Mouse (Mus musculus) intestine, embryonic 14.5 days (tissue): ENCODE results near the gene Cct2. TPM values are rescaled to one million over a fixed set of nuclear protein-coding genes. Genes with fewer than 3 reads are reported as not detected.
"Not testable (repeated sequence)": the region's sequence is repeated elsewhere in the genome, so short reads cannot be mapped to it uniquely, and the experiment has no call there.

Experiments
- ATAC-seq: fragments of 200-750 bp; cut with Nextera tagmentation; replicated peaks from 2 replicates; pipeline ENCODE4 v1.8.0; 2017; ENCODE audit warnings: low read depth, moderate number of reproducible peaks, moderate TSS enrichment, moderate library complexity; ENCODE audit not compliant: low FRiP score, low TSS enrichment
- DNase-seq: peaks from one replicate; pipeline ENCODE4 v3.0.0-alpha.2; 2018; ENCODE audit warnings: low spot score
- H3K27ac ChIP-seq: fragments of 300-500 bp; sonication (generic); 2 replicates; pipeline ENCODE4 v1.5.1; 2014; ENCODE audit warnings: low read depth, mild to moderate bottlenecking, control low read depth
- H3K27me3 ChIP-seq: fragments of 300-500 bp; sonication (generic); replicated peaks from 2 replicates; pipeline ENCODE4 v1.6.1; 2014; ENCODE audit warnings: low read length, control low read depth; ENCODE audit not compliant: control insufficient read depth, insufficient read depth
- H3K36me3 ChIP-seq: fragments of 300-500 bp; sonication (generic); 2 replicates; pipeline ENCODE4 v1.6.1; 2014; ENCODE audit warnings: low read length, control low read depth; ENCODE audit not compliant: control insufficient read depth, insufficient read depth
- H3K4me1 ChIP-seq: fragments of 300-500 bp; sonication (generic); replicated peaks from 2 replicates; pipeline ENCODE4 v1.6.1; 2014; ENCODE audit warnings: low read length, control low read depth, mixed read lengths; ENCODE audit not compliant: control insufficient read depth, insufficient read depth
- H3K4me2 ChIP-seq: fragments of 300-500 bp; sonication (generic); 2 replicates; pipeline ENCODE4 v1.6.1; 2014; ENCODE audit warnings: low read length
- H3K4me3 ChIP-seq: fragments of 300-500 bp; sonication (generic); 2 replicates; pipeline ENCODE4 v1.5.1; 2014; ENCODE audit warnings: low read depth, low read length, control low read depth, mixed read lengths
- H3K9ac ChIP-seq: fragments of 300-500 bp; sonication (generic); 2 replicates; pipeline ENCODE4 v1.6.1; 2014; ENCODE audit warnings: mild to moderate bottlenecking, low read length
- H3K9me3 ChIP-seq: fragments of 300-500 bp; sonication (generic); 2 replicates; pipeline ENCODE4 v1.6.1; 2016; ENCODE audit warnings: low read length, control low read depth; ENCODE audit not compliant: control insufficient read depth
- WGBS: fragments of 180-500 bp; shearing (Covaris S2); extraction: QIAGEN DNeasy Blood & Tissue Kit; methylation state at CpG from one replicate; pipeline ENCODE4 v1.1.7; 2014; 5-methylcytosine and 5-hydroxymethylcytosine counted together
- polyA plus RNA-seq: library from polyadenylated mRNA; unstranded; fragments of >200 nt; fragmentation: Nextera tagmentation; extraction: Ambion mirVana; gene quantifications from 2 replicates; pipeline ENCODE4 v1.2.1, GENCODE M21; 2014

Cct2 gene
- polyA plus RNA-seq, 1 experiment from 2014 or later = 295 TPM

GRCm38 (mm10) chr10:117045175-117046056, 18.2 kb downstream of the Cct2 start, which contains the start of gene Lrrc10:
Lrrc10 (plus strand) TSS chr10:117045341.
- H3K4me1 ChIP-seq = no peaks in the 10 kb centered on the region
- no peaks in the 10 kb centered on the region for H3K27me3 ChIP-seq
- WGBS = 40% methylated on average over 40 of the region's 40 CpGs
- H3K36me3 ChIP-seq = peaks cover 23% of the 10 kb centered on the region
- ATAC-seq (no peak), DNase-seq (peak; percentile 63)
- peak within 1 kb of the TSS; percentile 10; the same call in 1 of the 2 replicates for H3K4me3 ChIP-seq
- H3K9me3 ChIP-seq = no peaks in the 10 kb centered on the region
- H3K4me2 ChIP-seq = peak within 1 kb of the TSS; percentile 40
- no peak within 1 kb of the TSS for H3K27ac ChIP-seq
- no peak within 1 kb of the TSS for H3K9ac ChIP-seq

GRCm38 (mm10) chr10:117043497-117044166, 20.0 kb downstream of the Cct2 start:
- not testable (repeated sequence) for ATAC-seq, DNase-seq

GRCm38 (mm10) chr10:117042295-117042694, 21.3 kb downstream of the Cct2 start:
- Histone ChIP-seq H3K27me3 (no peaks in the 10 kb centered on the region), H3K4me2 (no peak overlapping the region), H3K9ac (no peak overlapping the region), H3K27ac (no peak overlapping the region), H3K4me1 (no peaks in the 10 kb centered on the region), H3K36me3 (no peaks in the 10 kb centered on the region), H3K9me3 (no peaks in the 10 kb centered on the region), H3K4me3 (no peak overlapping the region)
- no peak for DNase-seq
- 80% methylated on average over 14 of the region's 14 CpGs for WGBS
- ATAC-seq = no peak

More at GRCm38 (mm10) chr10:117043497-117044166, 20.0 kb downstream of the Cct2 start:
- not testable (repeated sequence) for H3K9ac ChIP-seq, H3K4me3 ChIP-seq, H3K4me1 ChIP-seq, H3K27ac ChIP-seq, H3K27me3 ChIP-seq, H3K9me3 ChIP-seq, H3K36me3 ChIP-seq
- WGBS = 30% methylated on average over 16 of the region's 16 CpGs
- peak overlapping the region; percentile 37 for H3K4me2 ChIP-seq

GRCm38 (mm10) chr10:117040355-117040754, 23.3 kb downstream of the Cct2 start:
- DNase-seq (no peak), ATAC-seq (no peak)
- Histone ChIP-seq H3K4me1 (no peaks in the 10 kb centered on the region), H3K27ac (no peak overlapping the region), H3K27me3 (no peaks in the 10 kb centered on the region), H3K9me3 (no peaks in the 10 kb centered on the region), H3K9ac (no peak overlapping the region), H3K4me2 (no peak overlapping the region), H3K4me3 (no peak overlapping the region), H3K36me3 (no peaks in the 10 kb centered on the region)
- 67% methylated on average over 6 of the region's 6 CpGs for WGBS

GRCm38 (mm10) chr10:117033785-117034184, 29.8 kb downstream of the Cct2 start:
- Histone ChIP-seq H3K9me3 (no peaks in the 10 kb centered on the region), H3K9ac (no peak overlapping the region), H3K4me2 (no peak overlapping the region), H3K27ac (no peak overlapping the region), H3K4me3 (no peak overlapping the region), H3K27me3 (no peaks in the 10 kb centered on the region), H3K36me3 (no peaks in the 10 kb centered on the region), H3K4me1 (no peaks in the 10 kb centered on the region)
- 24% methylated on average over 8 of the region's 8 CpGs for WGBS
- peak; percentile 91 for DNase-seq
- peak; percentile 49; the same call in 1 of the 2 replicates for ATAC-seq

GRCm38 (mm10) chr10:117031160-117031559, 32.5 kb downstream of the Cct2 start:
- H3K4me1 ChIP-seq = no peaks in the 10 kb centered on the region
- H3K36me3 ChIP-seq = no peaks in the 10 kb centered on the region
- no peak overlapping the region for H3K9ac ChIP-seq
- no peak for ATAC-seq
- no peaks in the 10 kb centered on the region for H3K27me3 ChIP-seq
- no peak overlapping the region for H3K4me3 ChIP-seq
- H3K9me3 ChIP-seq = no peaks in the 10 kb centered on the region
- no peak overlapping the region for H3K4me2 ChIP-seq
- H3K27ac ChIP-seq = no peak overlapping the region
- 91% methylated on average over 3 of the region's 3 CpGs for WGBS
- DNase-seq = no peak

- Histone ChIP-seq H3K27ac (no peak overlapping the region), H3K36me3 (no peaks in the 10 kb centered on the region), H3K9me3 (no peaks in the 10 kb centered on the region), H3K4me3 (no peak overlapping the region), H3K27me3 (no peaks in the 10 kb centered on the region), H3K9ac (no peak overlapping the region), H3K4me1 (no peaks in the 10 kb centered on the region), H3K4me2 (no peak overlapping the region)
- no peak for ATAC-seq
- no peak for DNase-seq
- WGBS = 87% methylated on average over 8 of the region's 8 CpGs
These were observed 37.4 kb downstream of the Cct2 start for GRCm38 (mm10) chr10:117026176-117026575.

GRCm38 (mm10) chr10:117025776-117026175, 37.8 kb downstream of the Cct2 start:
- not testable (repeated sequence) for ATAC-seq, DNase-seq

More at GRCm38 (mm10) chr10:117025776-117026175, 37.8 kb downstream of the Cct2 start:
- H3K27me3 ChIP-seq, H3K4me1 ChIP-seq, H3K36me3 ChIP-seq, H3K27ac ChIP-seq, H3K4me3 ChIP-seq, H3K9me3 ChIP-seq, H3K4me2 ChIP-seq, H3K9ac ChIP-seq: not testable (repeated sequence)
